Mouse (Mus musculus): ENCODE measurements around the gene Per1.
"Not testable (repeated sequence)": the region's sequence is repeated elsewhere in the genome, so short reads cannot be mapped to it uniquely, and the experiment has no call there.

The Per1 gene

GRCm38 (mm10) chr11:69086390-69086789 lies 8.6 kb upstream of the Per1 start:
- no peak for DNase-seq

- DNase-seq = no peak
Observed at GRCm38 (mm10) chr11:69087082-69087481, 7.9 kb upstream of the Per1 start.

- no peak for DNase-seq
Observed at GRCm38 (mm10) chr11:69087597-69087996, 7.4 kb upstream of the Per1 start.

- DNase-seq = peak; percentile 87 to 89
Observed at GRCm38 (mm10) chr11:69088103-69088855, 6.7 kb upstream of the Per1 start, which contains the start of gene Vamp2. Vamp2 (plus strand) TSS chr11:69088490.

GRCm38 (mm10) chr11:69088856-69089615 lies 6.0 kb upstream of the Per1 start:
- DNase-seq = no peak

GRCm38 (mm10) chr11:69089616-69090290 lies 5.3 kb upstream of the Per1 start:
- no peak for DNase-seq

- no peak for DNase-seq
Observed at GRCm38 (mm10) chr11:69090367-69090766, 4.7 kb upstream of the Per1 start.

- no peak for DNase-seq
Observed at GRCm38 (mm10) chr11:69091566-69092385, 3.2 kb upstream of the Per1 start.

GRCm38 (mm10) chr11:69092386-69092751 lies 2.6 kb upstream of the Per1 start:
- peak; percentile 89 to 97 for DNase-seq

GRCm38 (mm10) chr11:69092871-69093270 lies 2.1 kb upstream of the Per1 start:
- no peak for DNase-seq

GRCm38 (mm10) chr11:69093856-69094255 lies 1.2 kb upstream of the Per1 start:
- not testable (repeated sequence) for DNase-seq

GRCm38 (mm10) chr11:69095511-69096231 lies 654 bp downstream of the Per1 start:
- DNase-seq = no peak

- DNase-seq = no peak
Observed at GRCm38 (mm10) chr11:69096360-69096986, 1.5 kb downstream of the Per1 start.

GRCm38 (mm10) chr11:69096987-69097900 lies 2.2 kb downstream of the Per1 start:
- peak; percentile 99 for DNase-seq

GRCm38 (mm10) chr11:69098039-69098761 lies 3.2 kb downstream of the Per1 start:
- DNase-seq = no peak

- DNase-seq = peak; percentile 98 to 99
Observed at GRCm38 (mm10) chr11:69098762-69099091, 3.7 kb downstream of the Per1 start.

GRCm38 (mm10) chr11:69099177-69099914 lies 4.3 kb downstream of the Per1 start:
- peak; percentile 72 to 87 for DNase-seq

- DNase-seq = peak; percentile 87 to 91
Observed at GRCm38 (mm10) chr11:69099915-69100345, 4.9 kb downstream of the Per1 start.
